20 mouse cellular contexts compared by ENCODE assay signal in the genomic region with DNA sequence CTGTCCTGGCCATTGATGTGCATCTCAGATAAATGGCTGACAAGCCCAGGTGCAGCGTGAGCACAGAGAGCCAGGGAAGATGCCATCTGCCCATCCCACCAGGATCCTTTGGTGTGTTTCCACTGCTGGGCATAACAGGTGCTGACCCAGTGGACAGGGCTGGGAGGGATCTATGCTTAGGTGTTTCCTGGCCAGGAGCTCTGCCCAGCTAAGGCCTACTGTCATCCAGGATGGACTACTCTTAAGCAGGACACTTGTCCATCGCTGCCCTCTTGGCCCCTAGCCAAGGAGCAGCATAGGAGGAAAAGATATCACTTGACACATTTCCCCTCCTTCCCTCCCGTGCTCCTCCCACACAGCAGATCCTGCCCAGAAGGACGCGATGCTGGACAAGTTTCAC. TPM values are rescaled to one million over a fixed set of nuclear protein-coding genes. Genes with fewer than 3 reads are reported as not detected.
DNase-seq lines count a peak whose midpoint lies in the region; ATAC-seq and TF ChIP-seq lines count a peak whose summit lies in the region.
"Had no signal": no experiment of that assay in that cellular context is flagged by ENCODE, and none has a peak within 500 bp of the region (broad histone marks: within the 10 kb centered on the region; RNA-seq: fewer than 3 reads in every experiment).

No protein-coding gene starts in this region.

- 51% methylated on average over 5 of the region's 5 CpGs for WGBS in heart, embryonic 10.5 days
- 73% methylated on average over 5 of the region's 5 CpGs for whole genome bisulfite sequencing in hindbrain, postnatal 0 days
- WGBS in hindbrain, embryonic 14.5 days = 88% methylated on average over 5 of the region's 5 CpGs

- TF ChIP-seq CTCF in hindbrain, postnatal 0 days (IDR thresholded peaks at IDR 0.05; ENCODE audit: low read depth) = no peak

- H3K36me3 ChIP-seq in heart, embryonic 10.5 days = peaks cover 12% of the 10 kb centered on the region; the same call in 1 of the 2 replicates
- H3K36me3 ChIP-seq in hindbrain, postnatal 0 days (ENCODE audit: insufficient read depth, low read length) = no peaks in the 10 kb centered on the region
- H3K36me3 ChIP-seq in hindbrain, embryonic 14.5 days (replicated peaks; ENCODE audit: control insufficient read depth, insufficient read depth) = no peaks in the 10 kb centered on the region
- H3K36me3 ChIP-seq: G1E had no signal

- DNase-seq in heart, embryonic 10.5 days (ENCODE audit: low spot score) = no peak
- DNase-seq in heart, adult 9 months (ENCODE audit: low spot score in 2 of 2) = no peak
- no peak for DNase-seq in hindbrain, postnatal 0 days (ENCODE audit: low spot score)
- no peak for DNase-seq in hindbrain, embryonic 14.5 days (ENCODE audit: low spot score)
- DNase-seq in cerebellum, adult 11 months = peak; percentile 57
- DNase-seq in cerebellum, adult 9-11 months = peak; percentile 82
- no peak for DNase-seq in retina, postnatal 1 day
- DNase-seq: adrenal gland, postnatal 36 days; thymus, postnatal 25 days had no signal

- peak overlapping the region; percentile 87 for H3K27ac ChIP-seq in heart, embryonic 10.5 days
- peak overlapping the region; percentile 76; the same call in 1 of the 2 replicates for H3K27ac ChIP-seq in hindbrain, postnatal 0 days
- H3K27ac ChIP-seq in hindbrain, embryonic 14.5 days = no peak overlapping the region
- H3K27ac ChIP-seq: kidney, postnatal 0 days; midbrain, embryonic 13.5 days had no signal

- peaks cover 75% of the 10 kb centered on the region for H3K4me1 ChIP-seq in heart, embryonic 10.5 days
- H3K4me1 ChIP-seq in hindbrain, postnatal 0 days (ENCODE audit: insufficient read depth, low read length) = peaks cover 17% of the 10 kb centered on the region
- H3K4me1 ChIP-seq in hindbrain, embryonic 14.5 days (replicated peaks; ENCODE audit: control insufficient read depth, insufficient read depth, low read length) = 0 out of 2 replicates have a peak, but pooled peaks cover 6% of the 10 kb centered on the region
- H3K4me1 ChIP-seq: midbrain, embryonic 13.5 days had no signal

- no peaks in the 10 kb centered on the region for H3K9me3 ChIP-seq in heart, embryonic 10.5 days
- H3K9me3 ChIP-seq in hindbrain, postnatal 0 days (ENCODE audit: low read length) = no peaks in the 10 kb centered on the region
- H3K9me3 ChIP-seq in hindbrain, embryonic 14.5 days (ENCODE audit: control insufficient read depth, low read length) = no peaks in the 10 kb centered on the region
- H3K9me3 ChIP-seq: G1E; midbrain, embryonic 13.5 days had no signal

- H3K4me2 ChIP-seq in hindbrain, postnatal 0 days (ENCODE audit: low read depth, low read length) = no peak overlapping the region
- H3K4me2 ChIP-seq in hindbrain, embryonic 14.5 days (replicated peaks) = no peak overlapping the region
- H3K4me2 ChIP-seq: midbrain, embryonic 13.5 days had no signal

- H3K4me3 ChIP-seq in heart, embryonic 10.5 days = no peak overlapping the region
- H3K4me3 ChIP-seq in hindbrain, postnatal 0 days (ENCODE audit: low read length) = no peak overlapping the region
- H3K4me3 ChIP-seq in hindbrain, embryonic 14.5 days (replicated peaks; ENCODE audit: low read length) = no peak overlapping the region
- H3K4me3 ChIP-seq: midbrain, embryonic 13.5 days had no signal

- ATAC-seq in hindbrain, postnatal 0 days = no peak
- ATAC-seq in hindbrain, embryonic 14.5 days (ENCODE audit: low FRiP score) = no peak
- ATAC-seq in activated CD4-positive, CD25-positive, alpha-beta regulatory T cell, adult 4 months = no peak
- ATAC-seq: lung, postnatal 0 days; midbrain, embryonic 13.5 days had no signal

- H3K9ac ChIP-seq in hindbrain, postnatal 0 days (replicated peaks; ENCODE audit: low read length) = no peak overlapping the region
- H3K9ac ChIP-seq in hindbrain, embryonic 14.5 days = no peak overlapping the region
- H3K9ac ChIP-seq: midbrain, embryonic 13.5 days had no signal

- no peaks in the 10 kb centered on the region for H3K27me3 ChIP-seq in heart, embryonic 10.5 days (ENCODE audit: insufficient read depth, poor library complexity, severe bottlenecking)
- no peaks in the 10 kb centered on the region for H3K27me3 ChIP-seq in hindbrain, postnatal 0 days (ENCODE audit: insufficient read depth, low read length)
- H3K27me3 ChIP-seq in hindbrain, embryonic 14.5 days (ENCODE audit: control insufficient read depth, insufficient read depth, low read length) = no peaks in the 10 kb centered on the region
- H3K27me3 ChIP-seq: midbrain, embryonic 13.5 days had no signal

RNA-seq across cellular contexts. Expression of a gene that starts 14.9 kb away (rescaled TPM):
- polyA plus RNA-seq in heart, embryonic 10.5 days (2016; fragmentation: Nextera tagmentation; extraction: Ambion mirVana) = 0.28 TPM in 1 of 2 replicates, not detected in the other
- total RNA-seq in hindbrain, postnatal 0 days (2014; rRNA removed) = 0.37 and 1.1 TPM in 2 replicates
- 0.08 and 0.09 TPM in 2 replicates for polyA plus RNA-seq in hindbrain, postnatal 0 days (2015; fragmentation: Nextera tagmentation; extraction: Ambion mirVana)
- polyA plus RNA-seq in hindbrain, embryonic 14.5 days (2014; fragmentation: Nextera tagmentation; extraction: Ambion mirVana) = 0.08 and 0.53 TPM in 2 replicates
- polyA plus RNA-seq in activated CD4-positive, CD25-positive, alpha-beta regulatory T cell, adult 4 months (2017; shearing (Covaris generic)) = not detected
- total RNA-seq: liver, adult 2 months had no signal
- polyA plus RNA-seq: G1E; intestine, embryonic 14.5 days; kidney, postnatal 0 days had no signal

RNA-seq across cellular contexts. Expression of a gene that starts 28.1 kb away (rescaled TPM):
- polyA plus RNA-seq in heart, embryonic 10.5 days (2016; fragmentation: Nextera tagmentation; extraction: Ambion mirVana) = not detected in 2 replicates
- total RNA-seq in hindbrain, postnatal 0 days (2014; rRNA removed) = 1.0 TPM in 1 of 2 replicates, not detected in the other
- not detected in 2 replicates for polyA plus RNA-seq in hindbrain, postnatal 0 days (2015; fragmentation: Nextera tagmentation; extraction: Ambion mirVana)
- polyA plus RNA-seq in hindbrain, embryonic 14.5 days (2014; fragmentation: Nextera tagmentation; extraction: Ambion mirVana) = not detected in 2 replicates
- under 1 TPM in 1 of 2 experiments, not detected in 1; 0.52 TPM for polyA plus RNA-seq in activated CD4-positive, CD25-positive, alpha-beta regulatory T cell, adult 4 months (2017; shearing (Covaris generic))
- total RNA-seq: adrenal gland, postnatal 36 days; G1E; layer of hippocampus, adult 8-10 months; left cerebral cortex, postnatal 14 days; liver, adult 2 months had no signal
- polyA plus RNA-seq: G1E; intestine, embryonic 14.5 days; kidney, postnatal 0 days; liver, adult 2 months; lung, postnatal 0 days; midbrain, embryonic 13.5 days; small intestine, adult 2 months; stomach, embryonic 14.5 days had no signal

Comparison
In these comparisons a context has a peak if more than half of its experiments do, and no peak if none do; other contexts are left out.
1. DNase-seq: peak in cerebellum, adult 11 months (single experiment) and cerebellum, adult 9-11 months (single experiment); none in heart, embryonic 10.5 days (single experiment), heart, adult 9 months (0 of 2), hindbrain, postnatal 0 days (single experiment), hindbrain, embryonic 14.5 days (single experiment) and retina, postnatal 1 day (single experiment).